Mouse (Mus musculus): ENCODE results near the gene Stac2.

The Stac2 gene

GRCm38 (mm10) chr11:98052989-98053834 lies at the start of gene Stac2:
Gene Stac2 (minus strand): TSS chr11:98053462.
- 3% methylated on average over 47 of the region's 48 CpGs for WGBS

GRCm38 (mm10) chr11:98101332-98101731 lies 48.1 kb upstream of the Stac2 start:
- 91% methylated on average over 3 of the region's 3 CpGs for WGBS

- WGBS: 73% methylated on average over 9 of the region's 9 CpGs
Measured at GRCm38 (mm10) chr11:98090583-98090982, 37.3 kb upstream of the Stac2 start.

- 20% methylated on average over 7 of the region's 7 CpGs for WGBS
Measured at GRCm38 (mm10) chr11:98088224-98088623, 35.0 kb upstream of the Stac2 start.

- 70% methylated on average over 7 of the region's 7 CpGs for whole genome bisulfite sequencing
Measured at GRCm38 (mm10) chr11:98086574-98086973, 33.3 kb upstream of the Stac2 start.

- 61% methylated on average over 9 of the region's 9 CpGs for WGBS
Measured at GRCm38 (mm10) chr11:98086141-98086540, 32.9 kb upstream of the Stac2 start.

GRCm38 (mm10) chr11:98082745-98083144 lies 29.5 kb upstream of the Stac2 start:
- WGBS: 89% methylated on average over 7 of the region's 7 CpGs

- WGBS: 63% methylated on average over 6 of the region's 6 CpGs
Measured at GRCm38 (mm10) chr11:98080450-98080849, 27.2 kb upstream of the Stac2 start.

GRCm38 (mm10) chr11:98077086-98077485 lies 23.8 kb upstream of the Stac2 start:
- 65% methylated on average over 8 of the region's 8 CpGs for WGBS

GRCm38 (mm10) chr11:98075195-98075808 lies 22.0 kb upstream of the Stac2 start:
- WGBS: 14% methylated on average over 13 of the region's 13 CpGs

- 93% methylated on average over 4 of the region's 4 CpGs for WGBS
Measured at GRCm38 (mm10) chr11:98073442-98073841, 20.2 kb upstream of the Stac2 start.

GRCm38 (mm10) chr11:98067255-98067654 lies 14.0 kb upstream of the Stac2 start:
- 96% methylated on average over 21 of the region's 21 CpGs for WGBS

GRCm38 (mm10) chr11:98066201-98066600 lies 12.9 kb upstream of the Stac2 start:
- 90% methylated on average over 12 of the region's 12 CpGs for WGBS

- 28% methylated on average over 6 of the region's 6 CpGs for WGBS
Measured at GRCm38 (mm10) chr11:98061904-98062562, 8.8 kb upstream of the Stac2 start.

GRCm38 (mm10) chr11:98061441-98061840 lies 8.2 kb upstream of the Stac2 start:
- 76% methylated on average over 3 of the region's 3 CpGs for WGBS

- 37% methylated on average over 5 of the region's 5 CpGs for WGBS
Measured at GRCm38 (mm10) chr11:98060104-98060692, 6.9 kb upstream of the Stac2 start.

GRCm38 (mm10) chr11:98059662-98060061 lies 6.4 kb upstream of the Stac2 start:
- 42% methylated on average over 7 of the region's 7 CpGs for WGBS

GRCm38 (mm10) chr11:98057998-98058397 lies 4.7 kb upstream of the Stac2 start:
- 78% methylated on average over 5 of the region's 5 CpGs for WGBS

GRCm38 (mm10) chr11:98057466-98057865 lies 4.2 kb upstream of the Stac2 start:
- 19% methylated on average over 9 of the region's 9 CpGs for WGBS

GRCm38 (mm10) chr11:98052129-98052988 lies 903 bp downstream of the Stac2 start:
- WGBS: under 1% methylated on average over 83 of the region's 83 CpGs

GRCm38 (mm10) chr11:98051611-98052128 lies 1.6 kb downstream of the Stac2 start:
- 13% methylated on average over 12 of the region's 12 CpGs for WGBS

All from cerebral cortex, adult 2 months (tissue).